Mouse (Mus musculus) heart, embryonic 15.5 days (tissue): ENCODE data around the gene Zic1. TPM values are rescaled to one million over a fixed set of nuclear protein-coding genes. Genes with fewer than 3 reads are reported as not detected.

Source experiments
- polyA plus RNA-seq: library from polyadenylated mRNA; unstranded; fragments of >200 nt; fragmentation: Nextera tagmentation; extraction: Ambion mirVana; gene quantifications from 2 replicates; pipeline ENCODE4 v1.2.1, GENCODE M21; 2015

The Zic1 gene
- polyA plus RNA-seq, 1 experiment from 2014 or later = 0.13 TPM

Other genes with a start within 250 kb of the Zic1 start
- gene Zic4, start 3.4 kb downstream of the Zic1 start, polyA plus RNA-seq = 0.10 TPM in 1 of 2 replicates, not detected in the other